Comparison of ENCODE assay signal across 9 mouse cellular contexts in genomic region chr7:132754389-132754750, GRCm38 (mm10). TPM values are rescaled to one million over a fixed set of nuclear protein-coding genes. Genes with fewer than 3 reads are reported as not detected.
A peak's percentile ranks its signal among the peaks of the same experiment; 100 is the strongest.
DNase-seq lines count a peak whose midpoint lies in the region; ATAC-seq lines count a peak whose summit lies in the region.
"Had no signal": no experiment of that assay in that cellular context is flagged by ENCODE, and none has a peak within 500 bp of the region (broad histone marks: within the 10 kb centered on the region; RNA-seq: fewer than 3 reads in every experiment).

No protein-coding gene starts in this region.

- DNase-seq in liver, embryonic 13.5 days: no peak
- no peak for DNase-seq in liver, embryonic 11.5 days (ENCODE audit: low spot score)
- DNase-seq in embryonic facial prominence, embryonic 10.5 days (ENCODE audit: low spot score): no peak
- peak; percentile 71 to 78 for DNase-seq in kidney, postnatal 4 days
- no peak for DNase-seq in layer of hippocampus, adult 11-12 months (ENCODE audit: low spot score)
- no peak for DNase-seq in ovary, adult 18-20 months (ENCODE audit: low spot score)

- peaks cover 45% of the 10 kb centered on the region for H3K4me1 ChIP-seq in liver, embryonic 13.5 days (replicated peaks)
- H3K4me1 ChIP-seq in liver, embryonic 11.5 days (replicated peaks; ENCODE audit: control insufficient read depth, insufficient read depth, low read length): 0 out of 2 replicates have a peak, but pooled peaks cover 7% of the 10 kb centered on the region
- peaks cover 23% of the 10 kb centered on the region for H3K4me1 ChIP-seq in embryonic facial prominence, embryonic 10.5 days
- peaks cover 38% of the 10 kb centered on the region for H3K4me1 ChIP-seq in heart, embryonic 12.5 days (replicated peaks)

- H3K27me3 ChIP-seq in liver, embryonic 13.5 days: no peaks in the 10 kb centered on the region
- H3K27me3 ChIP-seq in liver, embryonic 11.5 days (replicated peaks; ENCODE audit: control insufficient read depth, insufficient read depth, low read length): no peaks in the 10 kb centered on the region
- no peaks in the 10 kb centered on the region for H3K27me3 ChIP-seq in embryonic facial prominence, embryonic 10.5 days (replicated peaks; ENCODE audit: low read depth, poor library complexity, severe bottlenecking)
- no peaks in the 10 kb centered on the region for H3K27me3 ChIP-seq in heart, embryonic 12.5 days (replicated peaks)
- H3K27me3 ChIP-seq: liver, embryonic 15.5 days had no signal

- 77% methylated on average over 3 of the region's 3 CpGs for WGBS in liver, embryonic 13.5 days (ENCODE audit: insufficient replicate concordance)
- 85% methylated on average over 3 of the region's 3 CpGs for WGBS in liver, embryonic 11.5 days
- WGBS in embryonic facial prominence, embryonic 10.5 days: 54% methylated on average over 3 of the region's 3 CpGs
- WGBS in heart, embryonic 12.5 days: 26% methylated on average over 3 of the region's 3 CpGs

- H3K27ac ChIP-seq in liver, embryonic 13.5 days: peak overlapping the region; percentile 50
- no peak overlapping the region for H3K27ac ChIP-seq in liver, embryonic 11.5 days (ENCODE audit: low read depth, low read length)
- peak overlapping the region; percentile 74 for H3K27ac ChIP-seq in embryonic facial prominence, embryonic 10.5 days (replicated peaks)
- H3K27ac ChIP-seq in heart, embryonic 12.5 days (ENCODE audit: poor library complexity, severe bottlenecking): peak overlapping the region; percentile 59
- H3K27ac ChIP-seq: liver, embryonic 15.5 days had no signal

- H3K9ac ChIP-seq in liver, embryonic 13.5 days: peak overlapping the region; percentile 42
- H3K9ac ChIP-seq in liver, embryonic 11.5 days (ENCODE audit: low read depth, low read length): no peak overlapping the region
- H3K9ac ChIP-seq in heart, embryonic 12.5 days: no peak overlapping the region
- H3K9ac ChIP-seq: liver, embryonic 15.5 days had no signal

- H3K4me3 ChIP-seq in liver, embryonic 13.5 days (replicated peaks): no peak overlapping the region
- no peak overlapping the region for H3K4me3 ChIP-seq in liver, embryonic 11.5 days (ENCODE audit: low read depth, low read length)
- no peak overlapping the region for H3K4me3 ChIP-seq in embryonic facial prominence, embryonic 10.5 days
- no peak overlapping the region for H3K4me3 ChIP-seq in heart, embryonic 12.5 days
- H3K4me3 ChIP-seq: liver, embryonic 15.5 days had no signal

- ATAC-seq in liver, embryonic 13.5 days (ENCODE audit: low read depth): no peak
- ATAC-seq in liver, embryonic 11.5 days (replicated peaks; ENCODE audit: low FRiP score): no peak
- peak; percentile 61; the same call in 1 of the 2 replicates for ATAC-seq in heart, embryonic 12.5 days (ENCODE audit: insufficient number of reproducible peaks, low FRiP score)
- ATAC-seq in megakaryocyte progenitor cell, adult 5-6 weeks (replicated peaks; ENCODE audit: poor library complexity): no peak

- no peak overlapping the region for H3K4me2 ChIP-seq in liver, embryonic 13.5 days
- H3K4me2 ChIP-seq in liver, embryonic 11.5 days: no peak overlapping the region
- H3K4me2 ChIP-seq in heart, embryonic 12.5 days: no peak overlapping the region
- H3K4me2 ChIP-seq: liver, embryonic 15.5 days had no signal

- no peaks in the 10 kb centered on the region for H3K9me3 ChIP-seq in liver, embryonic 13.5 days (replicated peaks)
- H3K9me3 ChIP-seq in liver, embryonic 11.5 days (ENCODE audit: control insufficient read depth, low read length): no peaks in the 10 kb centered on the region
- no peaks in the 10 kb centered on the region for H3K9me3 ChIP-seq in embryonic facial prominence, embryonic 10.5 days
- H3K9me3 ChIP-seq in heart, embryonic 12.5 days (replicated peaks): no peaks in the 10 kb centered on the region
- H3K9me3 ChIP-seq: liver, embryonic 15.5 days had no signal

- peaks cover 99% of the 10 kb centered on the region for H3K36me3 ChIP-seq in liver, embryonic 13.5 days
- H3K36me3 ChIP-seq in liver, embryonic 11.5 days (ENCODE audit: control insufficient read depth, insufficient read depth, low read length): peaks cover 8% of the 10 kb centered on the region
- H3K36me3 ChIP-seq in embryonic facial prominence, embryonic 10.5 days (replicated peaks): peaks cover 65% of the 10 kb centered on the region
- H3K36me3 ChIP-seq in heart, embryonic 12.5 days: peaks cover 20% of the 10 kb centered on the region

RNA-seq across cellular contexts. Expression of gene Fam53b, which starts 59.3 kb away (rescaled TPM):
- polyA plus RNA-seq in liver, embryonic 13.5 days (2015; fragmentation: Nextera tagmentation; extraction: Ambion mirVana): 19.1 and 21.4 TPM in 2 replicates
- polyA plus RNA-seq in liver, embryonic 11.5 days (2014; fragmentation: Nextera tagmentation; extraction: Ambion mirVana): 20.1 and 20.4 TPM in 2 replicates
- 29.4 and 29.9 TPM in 2 replicates for polyA plus RNA-seq in embryonic facial prominence, embryonic 10.5 days (2016; fragmentation: Nextera tagmentation; extraction: Ambion mirVana)
- polyA plus RNA-seq in heart, embryonic 12.5 days (2016; fragmentation: Nextera tagmentation; extraction: Ambion mirVana): 15.3 and 17.0 TPM in 2 replicates
- 16.0 and 21.5 TPM in 2 replicates for total RNA-seq in megakaryocyte progenitor cell, adult 5-6 weeks (2015)
- total RNA-seq in megakaryocyte progenitor cell, adult 5-6 weeks (2017): 12.2 and 15.9 TPM in 2 replicates

Comparison
In these comparisons a context has a peak if more than half of its experiments do, and no peak if none do; other contexts are left out.
1. DNase-seq: peak in kidney, postnatal 4 days (2 of 2); none in liver, embryonic 13.5 days (single experiment), liver, embryonic 11.5 days (single experiment), embryonic facial prominence, embryonic 10.5 days (single experiment), layer of hippocampus, adult 11-12 months (single experiment) and ovary, adult 18-20 months (single experiment).